Mouse (Mus musculus): ENCODE measurements around the gene Zic2. TPM values are rescaled to one million over a fixed set of nuclear protein-coding genes. Genes with fewer than 3 reads are reported as not detected.
A peak's percentile ranks its signal among the peaks of the same experiment; 100 is the strongest.

Gene Zic2
- polyA plus RNA-seq, 1 experiment from 2014 or later = 1.6 TPM

DNA sequence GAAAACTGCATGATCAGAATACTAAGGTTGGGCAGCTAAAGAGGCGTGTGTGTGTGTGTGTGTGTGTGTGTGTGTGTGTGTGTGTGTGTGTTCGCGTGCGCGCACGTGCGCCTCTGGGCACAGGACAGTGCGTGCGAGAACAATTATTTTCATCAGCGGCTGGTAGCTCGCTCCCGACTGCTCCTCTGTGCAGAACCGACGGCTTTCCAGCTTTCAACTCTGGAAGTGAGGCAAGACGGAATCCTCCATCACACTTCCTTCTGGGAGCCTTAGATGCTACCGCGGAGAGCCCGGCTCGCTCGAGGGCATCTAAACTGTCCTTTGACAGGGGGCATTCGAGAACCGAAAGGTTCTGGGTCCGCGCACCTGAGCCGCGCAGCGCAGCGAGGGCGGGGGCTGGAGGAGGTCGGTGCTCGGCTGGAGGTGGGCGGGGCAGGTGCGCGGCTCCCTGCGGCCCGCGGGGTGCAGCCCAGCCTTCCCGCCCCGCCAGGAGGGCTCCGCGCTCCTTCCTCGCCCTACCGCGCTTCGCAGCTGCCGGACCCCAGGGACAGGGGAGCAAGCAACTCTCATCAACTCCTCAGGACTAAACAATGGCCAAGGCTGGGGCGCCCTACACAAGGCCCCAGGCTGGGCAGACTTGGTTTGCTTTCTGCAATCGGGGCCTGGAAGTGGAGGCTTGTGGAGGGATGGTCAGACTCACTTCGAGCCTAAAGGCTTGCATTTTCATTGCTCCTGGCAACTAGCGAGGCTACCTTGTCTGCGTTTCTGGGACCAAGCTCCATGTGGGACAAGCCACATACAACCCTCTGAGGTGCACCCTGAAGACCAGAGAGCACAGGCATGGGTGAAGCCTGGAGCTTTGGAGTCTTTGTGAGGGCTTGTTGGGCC lies 15.4 kb downstream of the Zic2 start, which contains the start of gene Gm10837:
Gm10837 (plus strand) TSS at position 146 of the 888 bp plus-strand sequence.
- ATAC-seq (ENCODE audit: low read depth) (peak; percentile 62), DNase-seq (ENCODE audit: low spot score) (no peak)
- 3% methylated on average over 31 of the region's 51 CpGs for WGBS
- H3K27me3 ChIP-seq (replicated peaks; ENCODE audit: control insufficient read depth, insufficient read depth, low read length) = peaks cover 67% of the 10 kb centered on the region
- H3K4me2 ChIP-seq (ENCODE audit: low read depth, low read length) = peak within 1 kb of the TSS; percentile 44
- H3K27ac ChIP-seq (replicated peaks; ENCODE audit: low read depth, low read length) = no peak within 1 kb of the TSS
- no peaks in the 10 kb centered on the region for H3K36me3 ChIP-seq (ENCODE audit: control insufficient read depth, insufficient read depth, low read length)
- no peak within 1 kb of the TSS for H3K9ac ChIP-seq (ENCODE audit: low read depth, low read length)
- 0 out of 2 replicates have a peak, but pooled peaks cover 3% of the 10 kb centered on the region for H3K9me3 ChIP-seq (ENCODE audit: control insufficient read depth, low read length)
- peak within 1 kb of the TSS; percentile 30 for H3K4me3 ChIP-seq (ENCODE audit: low read depth, low read length)
- H3K4me1 ChIP-seq (ENCODE audit: control insufficient read depth, insufficient read depth, low read length) = no peaks in the 10 kb centered on the region

DNA sequence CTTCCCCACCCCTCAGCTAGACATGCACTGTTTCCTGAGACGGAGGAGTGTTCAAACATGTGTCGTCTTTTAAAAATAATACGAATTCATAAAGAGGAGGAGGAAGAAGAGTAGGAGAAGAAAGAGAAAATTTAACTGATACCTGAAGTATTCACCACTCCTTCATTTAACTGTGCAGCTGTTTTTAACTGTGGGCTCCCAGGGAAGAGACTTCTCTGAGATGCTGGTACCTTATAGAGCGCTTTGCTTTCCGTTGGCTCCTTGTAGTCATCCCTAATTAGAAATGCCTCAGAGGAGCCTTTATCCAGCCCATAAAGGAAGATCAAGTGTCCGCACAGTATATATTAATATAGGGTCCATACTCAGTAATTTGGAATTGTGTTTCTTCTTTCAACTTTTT lies 16.3 kb downstream of the Zic2 start:
- H3K4me3 ChIP-seq (ENCODE audit: low read depth, low read length) = no peak overlapping the region
- 0 out of 2 replicates have a peak, but pooled peaks cover 3% of the 10 kb centered on the region for H3K9me3 ChIP-seq (ENCODE audit: control insufficient read depth, low read length)
- H3K36me3 ChIP-seq (ENCODE audit: control insufficient read depth, insufficient read depth, low read length) = no peaks in the 10 kb centered on the region
- no peak for ATAC-seq (ENCODE audit: low read depth)
- no peak overlapping the region for H3K9ac ChIP-seq (ENCODE audit: low read depth, low read length)
- no peaks in the 10 kb centered on the region for H3K4me1 ChIP-seq (ENCODE audit: control insufficient read depth, insufficient read depth, low read length)
- 73% methylated on average over 6 of the region's 6 CpGs for WGBS
- no peak overlapping the region for H3K27ac ChIP-seq (replicated peaks; ENCODE audit: low read depth, low read length)
- DNase-seq (ENCODE audit: low spot score) = no peak
- H3K27me3 ChIP-seq (replicated peaks; ENCODE audit: control insufficient read depth, insufficient read depth, low read length) = peaks cover 58% of the 10 kb centered on the region
- no peak overlapping the region for H3K4me2 ChIP-seq (ENCODE audit: low read depth, low read length)

DNA sequence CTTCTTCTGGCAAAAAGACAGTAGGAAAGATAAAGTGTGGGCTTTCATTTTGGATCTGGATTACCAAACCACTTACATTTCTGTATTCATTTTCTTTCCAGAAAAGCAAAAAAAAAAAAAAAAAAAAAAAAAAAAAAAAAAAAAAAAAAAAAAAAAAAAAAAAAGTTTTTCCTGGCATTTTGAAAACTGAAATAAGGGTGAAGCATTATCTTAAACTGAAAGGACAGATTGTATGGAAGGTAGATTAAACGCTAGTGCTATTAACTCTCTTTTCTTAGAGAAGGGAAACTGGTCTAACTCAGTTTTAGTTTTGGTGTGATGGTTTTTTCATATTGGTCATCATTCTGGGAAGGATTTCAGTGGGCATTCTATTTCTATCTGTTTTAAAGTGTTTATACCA lies 16.8 kb downstream of the Zic2 start:
- ATAC-seq (ENCODE audit: low read depth) (no peak), DNase-seq (ENCODE audit: low spot score) (no peak)
- no peak overlapping the region for H3K4me2 ChIP-seq (ENCODE audit: low read depth, low read length)
- H3K27ac ChIP-seq (replicated peaks; ENCODE audit: low read depth, low read length) = no peak overlapping the region
- no peak overlapping the region for H3K9ac ChIP-seq (ENCODE audit: low read depth, low read length)
- 0 out of 2 replicates have a peak, but pooled peaks cover 3% of the 10 kb centered on the region for H3K9me3 ChIP-seq (ENCODE audit: control insufficient read depth, low read length)
- peaks cover 54% of the 10 kb centered on the region for H3K27me3 ChIP-seq (replicated peaks; ENCODE audit: control insufficient read depth, insufficient read depth, low read length)
- 61% methylated on average over 1 of the region's 1 CpGs for WGBS
- H3K4me1 ChIP-seq (ENCODE audit: control insufficient read depth, insufficient read depth, low read length) = no peaks in the 10 kb centered on the region
- H3K36me3 ChIP-seq (ENCODE audit: control insufficient read depth, insufficient read depth, low read length) = no peaks in the 10 kb centered on the region
- H3K4me3 ChIP-seq (ENCODE audit: low read depth, low read length) = no peak overlapping the region

DNA sequence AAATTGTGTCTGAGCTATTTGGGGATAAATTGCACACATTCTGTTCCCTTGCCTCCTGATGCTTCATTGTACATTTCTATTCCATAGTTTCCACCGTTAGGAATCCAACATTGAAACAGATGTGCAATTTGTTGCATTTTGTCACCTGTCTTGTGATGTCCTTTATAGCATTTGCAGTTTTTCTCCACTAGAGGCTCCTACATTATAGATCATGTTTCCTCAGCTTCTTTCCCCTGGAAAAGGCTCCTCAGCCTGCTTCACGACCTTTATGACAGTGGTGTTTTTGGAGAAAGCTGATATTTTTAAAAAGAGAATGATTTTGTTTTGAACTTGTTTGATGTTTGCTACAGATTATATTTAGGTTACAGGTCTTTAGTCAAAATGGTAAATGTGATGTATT lies 33.8 kb downstream of the Zic2 start:
- Histone ChIP-seq H3K4me3 (ENCODE audit: low read depth, low read length) (no peak overlapping the region), H3K4me1 (ENCODE audit: control insufficient read depth, insufficient read depth, low read length) (no peaks in the 10 kb centered on the region), H3K27ac (replicated peaks; ENCODE audit: low read depth, low read length) (no peak overlapping the region), H3K9me3 (ENCODE audit: control insufficient read depth, low read length) (no peaks in the 10 kb centered on the region), H3K27me3 (replicated peaks; ENCODE audit: control insufficient read depth, insufficient read depth, low read length) (no peaks in the 10 kb centered on the region), H3K36me3 (ENCODE audit: control insufficient read depth, insufficient read depth, low read length) (no peaks in the 10 kb centered on the region), H3K9ac (ENCODE audit: low read depth, low read length) (no peak overlapping the region), H3K4me2 (ENCODE audit: low read depth, low read length) (no peak overlapping the region)
- WGBS = 7% methylated on average over 2 of the region's 2 CpGs
- ATAC-seq (ENCODE audit: low read depth) (no peak), DNase-seq (ENCODE audit: low spot score) (no peak)

DNA sequence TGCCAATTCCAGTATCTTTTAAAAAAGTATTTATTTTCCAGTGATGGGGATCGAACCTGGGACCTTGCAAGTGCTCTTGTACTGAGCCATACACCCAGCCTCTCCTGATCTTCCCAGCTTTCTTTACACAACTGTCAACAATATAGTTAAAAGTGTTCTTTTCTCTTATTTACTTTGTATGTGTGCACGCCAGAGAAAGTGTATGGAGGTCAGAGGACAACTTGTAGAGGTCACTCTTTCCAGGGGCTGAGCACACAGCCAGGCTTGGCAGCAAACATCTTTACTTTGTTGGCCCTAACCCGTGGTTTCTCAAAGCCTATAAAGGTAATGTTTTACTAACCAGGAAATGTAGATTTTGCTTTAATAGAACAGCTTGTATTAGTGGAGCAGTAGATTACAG lies 36.3 kb downstream of the Zic2 start:
- Histone ChIP-seq H3K4me1 (ENCODE audit: control insufficient read depth, insufficient read depth, low read length) (no peaks in the 10 kb centered on the region), H3K27me3 (replicated peaks; ENCODE audit: control insufficient read depth, insufficient read depth, low read length) (no peaks in the 10 kb centered on the region), H3K36me3 (ENCODE audit: control insufficient read depth, insufficient read depth, low read length) (no peaks in the 10 kb centered on the region), H3K4me2 (ENCODE audit: low read depth, low read length) (no peak overlapping the region), H3K9me3 (ENCODE audit: control insufficient read depth, low read length) (no peaks in the 10 kb centered on the region), H3K4me3 (ENCODE audit: low read depth, low read length) (no peak overlapping the region), H3K9ac (ENCODE audit: low read depth, low read length) (no peak overlapping the region), H3K27ac (replicated peaks; ENCODE audit: low read depth, low read length) (no peak overlapping the region)
- ATAC-seq (ENCODE audit: low read depth) = no peak
- WGBS = 60% methylated on average over 3 of the region's 3 CpGs
- DNase-seq (ENCODE audit: low spot score) = no peak

DNA sequence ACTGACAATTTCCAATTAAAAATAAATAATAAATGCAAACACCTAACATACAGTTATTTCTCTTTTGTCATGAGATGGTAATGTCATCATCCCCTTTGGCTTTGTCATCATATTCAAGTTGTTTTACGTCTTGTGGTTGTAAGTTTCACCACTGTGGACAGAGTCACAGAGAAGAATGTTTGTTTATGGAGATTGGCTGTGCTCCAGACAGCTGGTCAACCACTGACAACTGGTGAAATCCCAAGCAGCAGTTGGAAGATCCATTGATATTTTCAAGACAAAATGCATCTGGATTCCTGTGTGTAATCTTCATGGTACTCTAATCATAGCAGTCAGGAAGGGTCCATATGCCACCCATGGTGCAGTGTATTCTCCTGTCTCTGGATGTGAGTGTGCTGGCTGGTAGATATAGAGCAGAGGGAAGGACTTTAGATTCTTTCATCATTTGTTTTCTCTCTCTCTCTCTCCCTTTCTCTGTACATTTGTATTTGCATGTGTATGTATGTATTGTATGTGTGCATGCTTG lies 38.3 kb downstream of the Zic2 start:
- Histone ChIP-seq H3K4me3 (ENCODE audit: low read depth, low read length) (no peak overlapping the region), H3K9me3 (ENCODE audit: control insufficient read depth, low read length) (no peaks in the 10 kb centered on the region), H3K9ac (ENCODE audit: low read depth, low read length) (no peak overlapping the region), H3K27ac (replicated peaks; ENCODE audit: low read depth, low read length) (no peak overlapping the region), H3K4me1 (ENCODE audit: control insufficient read depth, insufficient read depth, low read length) (no peaks in the 10 kb centered on the region), H3K4me2 (ENCODE audit: low read depth, low read length) (no peak overlapping the region), H3K27me3 (replicated peaks; ENCODE audit: control insufficient read depth, insufficient read depth, low read length) (no peaks in the 10 kb centered on the region), H3K36me3 (ENCODE audit: control insufficient read depth, insufficient read depth, low read length) (no peaks in the 10 kb centered on the region)
- DNase-seq (ENCODE audit: low spot score) (peak; percentile 44), ATAC-seq (ENCODE audit: low read depth) (no peak)
- WGBS = 75% methylated on average over 1 of the region's 1 CpGs

DNA sequence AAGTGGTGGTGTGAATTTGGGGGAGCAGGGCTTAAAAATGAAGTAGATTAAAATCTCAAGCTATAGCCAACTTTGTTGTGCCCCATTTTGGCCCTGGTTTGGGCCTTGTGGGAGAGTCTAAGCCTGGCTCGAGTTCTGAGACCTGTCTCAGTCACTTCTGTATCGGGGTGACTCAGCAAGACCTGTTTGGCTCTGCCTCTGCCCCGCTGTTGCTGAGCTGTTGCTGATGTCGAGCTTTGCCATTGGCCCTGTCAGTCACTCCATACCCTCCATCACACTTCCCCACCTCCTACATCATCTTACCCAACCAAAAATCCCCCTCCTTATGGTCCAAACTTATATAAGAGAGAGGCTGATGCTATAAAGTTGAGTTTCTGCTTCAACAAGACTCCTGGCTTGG lies 53.2 kb downstream of the Zic2 start:
- 76% methylated on average over 4 of the region's 4 CpGs for WGBS
- Histone ChIP-seq H3K27ac (replicated peaks; ENCODE audit: low read depth, low read length) (no peak overlapping the region), H3K36me3 (ENCODE audit: control insufficient read depth, insufficient read depth, low read length) (no peaks in the 10 kb centered on the region), H3K9me3 (ENCODE audit: control insufficient read depth, low read length) (0 out of 2 replicates have a peak, but pooled peaks cover 6% of the 10 kb centered on the region), H3K27me3 (replicated peaks; ENCODE audit: control insufficient read depth, insufficient read depth, low read length) (no peaks in the 10 kb centered on the region), H3K4me1 (ENCODE audit: control insufficient read depth, insufficient read depth, low read length) (no peaks in the 10 kb centered on the region), H3K4me3 (ENCODE audit: low read depth, low read length) (no peak overlapping the region), H3K4me2 (ENCODE audit: low read depth, low read length) (no peak overlapping the region), H3K9ac (ENCODE audit: low read depth, low read length) (no peak overlapping the region)
- DNase-seq (ENCODE audit: low spot score) = no peak
- ATAC-seq (ENCODE audit: low read depth) = no peak

Measured in embryonic facial prominence, embryonic 14.5 days (tissue).